Mouse (Mus musculus) stomach, embryonic 14.5 days (tissue): ENCODE results near the gene 5730522E02Rik. TPM values are rescaled to one million over a fixed set of nuclear protein-coding genes. Genes with fewer than 3 reads are reported as not detected.

ENCODE experiments used
- ATAC-seq: fragments of 200-750 bp; cut with Nextera tagmentation; 2 replicates; pipeline ENCODE4 v1.8.0; 2017; ENCODE audit warnings: low read depth, moderate TSS enrichment; ENCODE audit not compliant: insufficient number of reproducible peaks, insufficient read depth, low FRiP score
- H3K27ac ChIP-seq: fragments of 300-500 bp; sonication (generic); 2 replicates; pipeline ENCODE4 v1.5.1; 2014; ENCODE audit warnings: mild to moderate bottlenecking, low read length, moderate library complexity, mixed read lengths
- H3K27me3 ChIP-seq: fragments of 300-500 bp; sonication (generic); 2 replicates; pipeline ENCODE4 v1.6.1; 2014; ENCODE audit warnings: low read length, control low read depth, mixed read lengths; ENCODE audit not compliant: control insufficient read depth, insufficient read depth
- H3K36me3 ChIP-seq: fragments of 300-500 bp; sonication (generic); 2 replicates; pipeline ENCODE4 v1.6.1; 2014; ENCODE audit warnings: mild to moderate bottlenecking, control low read depth, low read length, moderate library complexity, mixed read lengths; ENCODE audit not compliant: control insufficient read depth, insufficient read depth
- H3K4me1 ChIP-seq: fragments of 300-500 bp; sonication (generic); 2 replicates; pipeline ENCODE4 v1.6.1; 2014; ENCODE audit warnings: low read length, control low read depth, mixed read lengths; ENCODE audit not compliant: control insufficient read depth, insufficient read depth
- H3K4me2 ChIP-seq: fragments of 300-500 bp; sonication (generic); replicated peaks from 2 replicates; pipeline ENCODE4 v1.6.1; 2014; ENCODE audit warnings: low read depth, low read length, control low read depth
- H3K4me3 ChIP-seq: fragments of 300-500 bp; sonication (generic); 2 replicates; pipeline ENCODE4 v1.5.1; 2014; ENCODE audit warnings: low read depth, low read length, control low read depth
- H3K9ac ChIP-seq: fragments of 300-500 bp; sonication (generic); replicated peaks from 2 replicates; pipeline ENCODE4 v1.6.1; 2014; ENCODE audit warnings: low read depth, mild to moderate bottlenecking, control low read depth, low read length, moderate library complexity, mixed read lengths
- H3K9me3 ChIP-seq: fragments of 300-500 bp; sonication (generic); 2 replicates; pipeline ENCODE4 v1.6.1; 2016; ENCODE audit warnings: low read depth, low read length, control low read depth; ENCODE audit not compliant: control insufficient read depth
- WGBS: fragments of 180-500 bp; shearing (Covaris S2); extraction: QIAGEN DNeasy Blood & Tissue Kit; methylation state at CpG from one replicate; pipeline ENCODE4 v1.1.7; 2014; 5-methylcytosine and 5-hydroxymethylcytosine counted together
- polyA plus RNA-seq: library from polyadenylated mRNA; unstranded; fragments of >200 nt; fragmentation: Nextera tagmentation; extraction: Ambion mirVana; gene quantifications from 2 replicates; pipeline ENCODE4 v1.2.1, GENCODE M21; 2014

5730522E02Rik gene
- polyA plus RNA-seq, 1 experiment from 2014 or later, result 6.5 TPM

DNA sequence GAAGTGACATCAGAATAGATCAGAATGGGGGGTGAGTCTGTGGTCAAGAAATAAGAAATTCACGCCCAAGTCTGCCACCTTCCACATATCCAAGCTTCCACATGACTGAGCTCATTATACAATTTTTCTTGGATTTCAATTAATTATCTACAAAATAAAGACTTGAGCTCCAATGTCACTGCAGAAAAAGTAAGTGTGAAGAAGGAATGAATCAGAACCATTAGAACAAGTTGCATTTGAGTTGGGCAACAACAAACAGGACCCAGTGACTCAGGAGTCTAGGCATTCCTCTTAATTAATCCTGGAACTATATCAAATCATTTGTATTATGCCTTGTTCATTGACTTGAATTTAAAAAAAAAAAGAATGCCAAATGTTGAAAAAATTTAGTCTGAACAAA is 422.9 kb downstream of the 5730522E02Rik start:
- H3K9me3 ChIP-seq, result no peaks in the 10 kb centered on the region
- no peaks in the 10 kb centered on the region for H3K36me3 ChIP-seq
- WGBS, result 85% methylated on average over 1 of the region's 1 CpGs
- H3K27ac ChIP-seq, result no peak overlapping the region
- no peak overlapping the region for H3K9ac ChIP-seq
- H3K4me3 ChIP-seq, result no peak overlapping the region
- no peak for ATAC-seq
- no peaks in the 10 kb centered on the region for H3K4me1 ChIP-seq
- H3K27me3 ChIP-seq, result no peaks in the 10 kb centered on the region
- no peak overlapping the region for H3K4me2 ChIP-seq

DNA sequence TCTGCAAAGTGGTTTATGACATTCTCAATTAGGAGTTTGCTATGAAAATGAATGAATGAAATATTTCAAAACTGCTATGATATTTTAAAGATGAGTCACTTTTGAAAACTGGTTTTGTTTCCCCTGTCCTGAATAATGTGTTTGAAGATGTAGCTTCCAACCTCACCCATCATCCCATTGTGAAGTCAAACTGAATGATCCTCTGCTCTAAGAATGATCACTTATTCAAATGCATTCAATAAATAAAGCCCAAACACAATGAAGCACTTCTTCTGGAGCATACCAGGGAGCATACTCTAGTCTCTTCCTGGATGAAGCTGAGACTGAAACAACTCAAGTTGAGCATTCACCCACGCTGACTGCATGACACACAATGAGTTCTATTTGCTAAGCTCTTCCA is 438.3 kb downstream of the 5730522E02Rik start:
- no peak overlapping the region for H3K4me2 ChIP-seq
- no peak for ATAC-seq
- no peak overlapping the region for H3K9ac ChIP-seq
- H3K9me3 ChIP-seq, result no peaks in the 10 kb centered on the region
- WGBS, result 94% methylated on average over 1 of the region's 1 CpGs
- H3K27ac ChIP-seq, result no peak overlapping the region
- H3K27me3 ChIP-seq, result no peaks in the 10 kb centered on the region
- H3K36me3 ChIP-seq, result no peaks in the 10 kb centered on the region
- no peak overlapping the region for H3K4me3 ChIP-seq
- no peaks in the 10 kb centered on the region for H3K4me1 ChIP-seq

GRCm38 (mm10) chr11:25770991-25771568 is 439.5 kb downstream of the 5730522E02Rik start:
- ATAC-seq, result no peak

GRCm38 (mm10) chr11:25767584-25768333 is 442.8 kb downstream of the 5730522E02Rik start:
- Histone ChIP-seq H3K27ac (no peak overlapping the region), H3K9ac (no peak overlapping the region), H3K36me3 (no peaks in the 10 kb centered on the region), H3K27me3 (no peaks in the 10 kb centered on the region), H3K4me3 (no peak overlapping the region), H3K4me1 (no peaks in the 10 kb centered on the region), H3K9me3 (no peaks in the 10 kb centered on the region), H3K4me2 (no peak overlapping the region)
- WGBS, result 70% methylated on average over 5 of the region's 5 CpGs
- no peak for ATAC-seq

More at GRCm38 (mm10) chr11:25770991-25771568, 439.5 kb downstream of the 5730522E02Rik start:
- Histone ChIP-seq H3K9me3 (no peaks in the 10 kb centered on the region), H3K4me2 (no peak overlapping the region), H3K9ac (no peak overlapping the region), H3K4me1 (no peaks in the 10 kb centered on the region), H3K27me3 (no peaks in the 10 kb centered on the region), H3K4me3 (no peak overlapping the region), H3K27ac (no peak overlapping the region), H3K36me3 (no peaks in the 10 kb centered on the region)
- WGBS, result 87% methylated on average over 3 of the region's 3 CpGs

GRCm38 (mm10) chr11:25753156-25753899 is 457.2 kb downstream of the 5730522E02Rik start:
- Histone ChIP-seq H3K27me3 (no peaks in the 10 kb centered on the region), H3K36me3 (no peaks in the 10 kb centered on the region), H3K4me3 (no peak overlapping the region), H3K4me2 (no peak overlapping the region), H3K9ac (no peak overlapping the region), H3K9me3 (no peaks in the 10 kb centered on the region), H3K27ac (no peak overlapping the region), H3K4me1 (no peaks in the 10 kb centered on the region)
- no peak for ATAC-seq
- 78% methylated on average over 7 of the region's 7 CpGs for WGBS

GRCm38 (mm10) chr11:25752418-25752817 is 458.1 kb downstream of the 5730522E02Rik start:
- Histone ChIP-seq H3K4me3 (no peak overlapping the region), H3K9ac (no peak overlapping the region), H3K4me1 (no peaks in the 10 kb centered on the region), H3K27ac (no peak overlapping the region), H3K4me2 (no peak overlapping the region), H3K27me3 (no peaks in the 10 kb centered on the region), H3K9me3 (no peaks in the 10 kb centered on the region), H3K36me3 (no peaks in the 10 kb centered on the region)
- ATAC-seq, result no peak
- 85% methylated on average over 3 of the region's 3 CpGs for WGBS

DNA sequence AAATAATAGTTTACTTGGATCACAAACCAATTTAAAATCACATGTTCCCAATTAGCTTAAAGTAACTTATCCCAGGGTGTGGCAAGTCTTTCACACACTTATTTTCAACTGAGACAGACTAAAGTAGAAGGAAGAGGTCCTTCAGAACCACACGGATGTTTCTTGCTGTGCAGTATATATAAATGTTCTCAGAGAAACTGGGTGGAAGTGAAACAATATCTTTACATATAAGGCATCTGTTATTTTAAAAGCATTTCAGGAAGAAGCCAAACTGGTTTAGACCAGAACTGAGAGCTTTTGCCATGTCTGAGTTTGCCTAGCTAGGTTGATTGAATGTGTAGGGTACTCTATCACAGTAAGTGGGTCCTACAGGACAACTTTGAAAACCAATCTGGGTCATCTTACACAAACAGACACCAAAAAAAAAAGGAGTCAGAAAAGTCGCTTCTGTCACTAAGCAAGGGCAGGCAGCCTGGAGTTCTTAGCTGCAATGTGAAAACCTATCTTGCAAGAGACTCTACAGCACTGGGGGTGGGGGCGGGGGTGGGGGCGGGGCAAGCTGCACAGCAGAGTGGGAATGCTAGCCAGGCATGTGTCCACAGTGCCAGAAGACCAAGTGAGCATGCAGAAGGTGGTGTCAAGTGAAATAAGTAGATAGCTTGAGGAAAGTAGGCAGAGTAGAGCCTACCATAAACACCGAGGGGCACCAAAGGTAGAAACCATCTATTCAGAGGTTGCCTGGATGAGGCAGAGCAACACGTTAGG is 463.3 kb downstream of the 5730522E02Rik start:
- no peaks in the 10 kb centered on the region for H3K36me3 ChIP-seq
- H3K4me3 ChIP-seq, result no peak overlapping the region
- WGBS, result 45% methylated on average over 6 of the region's 6 CpGs
- H3K4me1 ChIP-seq, result no peaks in the 10 kb centered on the region
- H3K9ac ChIP-seq, result no peak overlapping the region
- H3K4me2 ChIP-seq, result no peak overlapping the region
- H3K27ac ChIP-seq, result no peak overlapping the region
- H3K9me3 ChIP-seq, result no peaks in the 10 kb centered on the region
- no peak for ATAC-seq
- no peaks in the 10 kb centered on the region for H3K27me3 ChIP-seq

GRCm38 (mm10) chr11:25743664-25744063 is 466.9 kb downstream of the 5730522E02Rik start:
- Histone ChIP-seq H3K36me3 (no peaks in the 10 kb centered on the region), H3K4me3 (no peak overlapping the region), H3K4me1 (no peaks in the 10 kb centered on the region), H3K27me3 (no peaks in the 10 kb centered on the region), H3K9me3 (no peaks in the 10 kb centered on the region), H3K4me2 (no peak overlapping the region), H3K27ac (no peak overlapping the region), H3K9ac (no peak overlapping the region)
- ATAC-seq, result no peak
- 89% methylated on average over 3 of the region's 3 CpGs for WGBS
